Mouse (Mus musculus): ENCODE data around the gene Tpi1. TPM values are rescaled to one million over a fixed set of nuclear protein-coding genes. Genes with fewer than 3 reads are reported as not detected.
A peak's percentile ranks its signal among the peaks of the same experiment; 100 is the strongest.
"Not testable (repeated sequence)": the region's sequence is repeated elsewhere in the genome, so short reads cannot be mapped to it uniquely, and the experiment has no call there.

Tpi1 gene
- polyA plus RNA-seq, 1 experiment: 224 TPM

DNA sequence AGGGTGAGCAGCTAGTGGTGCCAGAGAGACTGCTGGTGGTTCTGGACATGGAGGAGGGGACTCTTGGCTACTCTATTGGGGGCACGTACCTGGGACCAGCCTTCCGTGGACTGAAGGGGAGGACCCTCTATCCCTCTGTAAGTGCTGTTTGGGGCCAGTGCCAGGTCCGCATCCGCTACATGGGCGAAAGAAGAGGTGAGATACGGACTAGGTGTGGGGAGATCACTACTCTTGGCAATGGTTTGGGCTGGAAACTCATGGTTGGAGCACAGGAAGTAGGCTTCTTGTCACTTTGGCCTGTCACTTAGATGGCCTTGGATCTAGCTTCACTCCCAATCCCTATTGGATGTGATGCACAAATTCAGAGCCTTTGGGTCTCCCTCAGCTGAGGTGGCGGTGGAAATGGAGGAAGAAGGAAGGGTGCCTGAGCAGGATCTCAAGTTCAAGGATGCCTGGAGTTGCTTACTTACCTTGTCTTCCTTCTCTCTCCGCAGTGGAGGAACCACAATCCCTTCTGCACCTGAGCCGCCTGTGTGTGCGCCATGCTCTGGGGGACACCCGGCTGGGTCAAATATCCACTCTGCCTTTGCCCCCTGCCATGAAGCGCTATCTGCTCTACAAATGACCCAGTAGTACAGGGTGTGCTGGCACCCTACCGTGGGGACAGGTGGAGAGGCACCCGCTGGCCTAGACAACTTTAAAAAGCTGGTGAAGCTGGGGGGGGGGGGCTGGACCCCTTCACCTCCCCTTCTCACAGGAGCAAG, 4.1 kb downstream of the Tpi1 start:
- H3K27ac ChIP-seq (ENCODE audit: insufficient read depth, low read depth, low read length): no peak overlapping the region

DNA sequence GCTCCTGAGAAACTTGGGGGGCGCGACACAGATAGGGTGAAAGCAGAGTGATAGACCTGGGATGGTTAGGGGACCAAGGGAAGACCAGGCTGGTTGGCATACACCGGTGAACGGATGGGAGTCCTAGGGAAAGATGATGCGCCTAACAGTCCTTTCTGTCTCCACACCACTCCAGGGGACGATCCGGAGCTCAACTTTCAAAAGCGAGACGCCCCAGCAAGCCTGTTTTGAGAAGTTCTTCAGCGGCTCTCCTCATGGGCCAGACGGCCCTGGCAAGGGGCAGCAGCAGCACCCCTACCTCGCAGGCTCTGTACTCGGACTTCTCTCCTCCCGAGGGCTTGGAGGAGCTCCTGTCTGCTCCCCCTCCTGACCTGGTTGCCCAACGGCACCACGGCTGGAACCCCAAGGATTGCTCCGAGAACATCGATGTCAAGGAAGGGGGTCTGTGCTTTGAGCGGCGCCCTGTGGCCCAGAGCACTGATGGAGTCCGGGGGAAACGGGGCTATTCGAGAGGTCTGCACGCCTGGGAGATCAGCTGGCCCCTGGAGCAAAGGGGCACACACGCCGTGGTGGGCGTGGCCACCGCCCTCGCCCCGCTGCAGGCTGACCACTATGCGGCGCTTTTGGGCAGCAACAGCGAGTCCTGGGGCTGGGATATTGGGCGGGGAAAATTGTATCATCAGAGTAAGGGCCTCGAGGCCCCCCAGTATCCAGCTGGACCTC, 4.9 kb downstream of the Tpi1 start:
- H3K4me1 ChIP-seq (ENCODE audit: control insufficient read depth, insufficient read depth, low read length): peaks cover 39% of the 10 kb centered on the region
- TF ChIP-seq CTCF (IDR thresholded peaks at IDR 0.05; ENCODE audit: low read depth, low read length) (peak; percentile 35; the same call in 1 of the 2 replicates), POLR2A (IDR thresholded peaks at IDR 0.05; ENCODE audit: borderline replicate concordance, low read depth, low read length) (no peak)
- H3K4me3 ChIP-seq (ENCODE audit: insufficient read depth, low read length): peak overlapping the region; percentile 89
- peak overlapping the region; percentile 94 for H3K27ac ChIP-seq (ENCODE audit: insufficient read depth, low read depth, low read length)

More for the DNA sequence above, 4.1 kb downstream of the Tpi1 start:
- H3K4me3 ChIP-seq (ENCODE audit: insufficient read depth, low read length): peak overlapping the region; percentile 89
- TF ChIP-seq POLR2A (IDR thresholded peaks at IDR 0.05; ENCODE audit: borderline replicate concordance, low read depth, low read length): no peak
- TF ChIP-seq CTCF (IDR thresholded peaks at IDR 0.05; ENCODE audit: low read depth, low read length): no peak; the same call in 1 of the 2 replicates
- peaks cover 40% of the 10 kb centered on the region for H3K4me1 ChIP-seq (ENCODE audit: control insufficient read depth, insufficient read depth, low read length)

DNA sequence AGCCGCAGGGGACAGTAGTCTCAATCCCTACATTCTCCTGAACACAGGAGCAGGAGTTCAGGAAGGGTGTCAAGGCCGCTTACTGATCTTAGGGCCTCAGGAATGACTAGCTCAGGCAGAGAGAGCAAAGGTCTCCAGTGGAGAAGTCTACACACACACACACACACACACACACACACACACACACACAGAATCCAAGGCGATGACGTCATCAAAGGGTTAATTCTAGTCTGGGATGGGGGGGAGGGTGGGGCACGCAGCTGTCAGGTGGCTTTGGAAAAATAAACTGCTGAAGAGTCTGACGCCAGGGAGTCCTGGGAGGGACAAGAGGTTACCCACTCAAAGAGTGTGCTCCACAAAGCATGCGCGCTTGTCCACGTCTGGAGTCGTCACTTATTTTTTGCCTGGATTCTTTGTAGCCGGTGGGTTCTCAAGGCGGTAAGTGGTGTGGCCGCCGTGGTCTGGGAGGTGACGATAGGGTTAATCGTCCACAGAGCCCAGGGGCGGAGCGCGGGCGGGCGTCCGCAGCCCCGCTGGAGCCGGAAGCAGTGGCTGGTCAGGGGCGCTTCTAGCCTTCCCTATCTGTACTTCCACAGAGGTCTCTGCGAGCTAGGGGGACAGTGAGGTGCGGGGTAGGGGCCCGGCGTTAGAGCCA, 5.6 kb downstream of the Tpi1 start, which contains the start of gene Spsb2:
TSS of gene Spsb2 (plus strand) at position 304 of the 655 bp plus-strand sequence.
- peak within 1 kb of the TSS; percentile 94 for H3K27ac ChIP-seq (ENCODE audit: insufficient read depth, low read depth, low read length)
- TF ChIP-seq POLR2A (IDR thresholded peaks at IDR 0.05; ENCODE audit: borderline replicate concordance, low read depth, low read length): no peak
- TF ChIP-seq CTCF (IDR thresholded peaks at IDR 0.05; ENCODE audit: low read depth, low read length): no peak
- peak within 1 kb of the TSS; percentile 89 for H3K4me3 ChIP-seq (ENCODE audit: insufficient read depth, low read length)
- H3K4me1 ChIP-seq (ENCODE audit: control insufficient read depth, insufficient read depth, low read length): peaks cover 38% of the 10 kb centered on the region

DNA sequence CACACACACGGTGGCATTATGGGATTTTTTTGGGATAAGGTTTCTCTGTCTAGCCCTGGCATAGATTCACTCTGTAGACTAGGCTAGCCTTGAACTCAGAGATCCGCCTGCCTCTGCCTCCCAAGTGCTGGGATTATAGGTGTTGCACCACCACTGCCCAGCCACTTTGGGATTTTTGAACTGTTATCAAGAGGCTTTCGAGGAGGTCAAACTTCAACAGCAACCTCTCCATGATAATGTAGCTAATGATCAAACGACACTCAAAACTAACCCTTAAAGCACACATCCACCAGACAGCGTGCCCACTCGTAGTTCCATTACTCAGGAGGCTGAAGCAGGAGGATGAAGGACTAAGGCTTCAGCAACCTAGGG, 6.1 kb downstream of the Tpi1 start:
- Histone ChIP-seq H3K27ac (ENCODE audit: insufficient read depth, low read depth, low read length) (peak overlapping the region; percentile 94), H3K4me3 (ENCODE audit: insufficient read depth, low read length) (peak overlapping the region; percentile 89), H3K4me1 (ENCODE audit: control insufficient read depth, insufficient read depth, low read length) (peaks cover 38% of the 10 kb centered on the region)
- no peak for TF ChIP-seq CTCF (IDR thresholded peaks at IDR 0.05; ENCODE audit: low read depth, low read length)
- TF ChIP-seq POLR2A (IDR thresholded peaks at IDR 0.05; ENCODE audit: borderline replicate concordance, low read depth, low read length): no peak

DNA sequence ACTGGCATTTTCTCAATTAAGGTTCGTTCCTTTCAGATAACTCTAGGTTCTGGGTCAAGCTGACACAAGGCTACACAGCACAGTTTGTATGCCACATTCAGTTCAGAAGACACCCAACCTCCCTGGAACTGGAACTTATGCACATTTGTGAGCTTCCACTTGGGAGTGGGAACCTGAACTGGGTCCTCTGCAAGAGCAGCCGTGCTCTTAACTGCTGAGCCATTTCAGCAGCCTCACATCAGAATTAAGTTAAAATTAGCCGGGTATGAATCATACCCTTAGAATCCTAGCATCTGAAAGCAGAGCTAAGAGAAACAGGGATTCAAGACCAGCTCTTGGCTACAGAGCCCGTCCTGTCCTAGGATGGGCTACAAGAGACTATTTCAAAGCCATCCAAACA, 6.7 kb downstream of the Tpi1 start:
- TF ChIP-seq CTCF (IDR thresholded peaks at IDR 0.05; ENCODE audit: low read depth, low read length) (no peak), POLR2A (IDR thresholded peaks at IDR 0.05; ENCODE audit: borderline replicate concordance, low read depth, low read length) (no peak)
- H3K4me1 ChIP-seq (ENCODE audit: control insufficient read depth, insufficient read depth, low read length): peaks cover 35% of the 10 kb centered on the region
- H3K27ac ChIP-seq (ENCODE audit: insufficient read depth, low read depth, low read length): peak overlapping the region; percentile 94

GRCm38 (mm10) chr6:124806446-124807140, 7.5 kb downstream of the Tpi1 start:
- TF ChIP-seq POLR2A (IDR thresholded peaks at IDR 0.05; ENCODE audit: borderline replicate concordance, low read depth, low read length) (no peak), CTCF (IDR thresholded peaks at IDR 0.05; ENCODE audit: low read depth, low read length) (no peak)
- Histone ChIP-seq H3K27ac (ENCODE audit: insufficient read depth, low read depth, low read length) (peak overlapping the region; percentile 98), H3K4me1 (ENCODE audit: control insufficient read depth, insufficient read depth, low read length) (peaks cover 27% of the 10 kb centered on the region), H3K4me3 (ENCODE audit: insufficient read depth, low read length) (peak overlapping the region; percentile 31)

More for the DNA sequence above, 6.7 kb downstream of the Tpi1 start:
- H3K4me3 ChIP-seq (ENCODE audit: insufficient read depth, low read length): no peak overlapping the region

- peak overlapping the region; percentile 98 for H3K27ac ChIP-seq (ENCODE audit: insufficient read depth, low read depth, low read length)
- no peak for TF ChIP-seq CTCF (IDR thresholded peaks at IDR 0.05; ENCODE audit: low read depth, low read length)
- peak; percentile 88; the same call in 1 of the 2 replicates for TF ChIP-seq POLR2A (IDR thresholded peaks at IDR 0.05; ENCODE audit: borderline replicate concordance, low read depth, low read length)
- H3K4me1 ChIP-seq (ENCODE audit: control insufficient read depth, insufficient read depth, low read length): peaks cover 24% of the 10 kb centered on the region
- H3K4me3 ChIP-seq (ENCODE audit: insufficient read depth, low read length): peak overlapping the region; percentile 83
Observed at GRCm38 (mm10) chr6:124805341-124806321, 8.5 kb downstream of the Tpi1 start.

DNA sequence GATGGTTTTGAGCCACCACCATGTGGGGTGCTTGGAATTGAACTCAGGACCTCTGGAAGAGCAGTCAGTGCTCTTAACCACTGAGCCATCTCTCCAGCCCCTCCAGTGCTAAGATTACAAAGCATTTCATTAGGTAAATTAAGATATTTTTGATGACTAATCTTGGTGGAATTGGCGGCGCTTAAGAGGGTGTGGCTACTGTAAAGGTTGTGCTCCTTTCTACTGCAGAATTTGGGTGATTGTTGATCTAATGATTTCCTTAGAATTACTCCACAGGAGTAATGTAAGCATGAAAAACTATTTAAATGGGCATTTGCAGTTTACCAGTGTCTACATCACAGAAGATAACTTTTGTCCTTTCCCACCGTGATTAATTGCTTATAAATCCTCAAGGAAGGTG, 9.8 kb downstream of the Tpi1 start:
- peak overlapping the region; percentile 83 for H3K4me3 ChIP-seq (ENCODE audit: insufficient read depth, low read length)
- no peak for TF ChIP-seq CTCF (IDR thresholded peaks at IDR 0.05; ENCODE audit: low read depth, low read length)
- no peak for TF ChIP-seq POLR2A (IDR thresholded peaks at IDR 0.05; ENCODE audit: borderline replicate concordance, low read depth, low read length)
- H3K4me1 ChIP-seq (ENCODE audit: control insufficient read depth, insufficient read depth, low read length): peaks cover 22% of the 10 kb centered on the region
- peak overlapping the region; percentile 98 for H3K27ac ChIP-seq (ENCODE audit: insufficient read depth, low read depth, low read length)

- H3K27ac ChIP-seq (ENCODE audit: insufficient read depth, low read depth, low read length); H3K4me3 ChIP-seq (ENCODE audit: insufficient read depth, low read length): not testable (repeated sequence)
- H3K4me1 ChIP-seq (ENCODE audit: control insufficient read depth, insufficient read depth, low read length): peaks cover 22% of the 10 kb centered on the region
Observed at GRCm38 (mm10) chr6:124803691-124804090, 10.4 kb downstream of the Tpi1 start.

Data from bone marrow macrophage, adult 2 months (primary cell).